Mouse (Mus musculus): ENCODE results near the gene Vmn2r29. TPM values are rescaled to one million over a fixed set of nuclear protein-coding genes. Genes with fewer than 3 reads are reported as not detected.
"Not testable (repeated sequence)": the region's sequence is repeated elsewhere in the genome, so short reads cannot be mapped to it uniquely, and the experiment has no call there.

Vmn2r29 gene
- 1 to 10 TPM; 2.2 to 2.7 TPM for total RNA-seq (2021)

GRCm38 (mm10) chr7:7247228-7247627 lies at the start of gene Vmn2r29:
TSS of gene Vmn2r29 (minus strand) at chr7:7247328.
- not testable (repeated sequence) for DNase-seq

- DNase-seq: peak in 1 of 2 experiments; percentile 26
Observed at GRCm38 (mm10) chr7:7295595-7295994, 48.5 kb upstream of the Vmn2r29 start.

- no peak for DNase-seq
Observed at GRCm38 (mm10) chr7:7281383-7281782, 34.3 kb upstream of the Vmn2r29 start.

- DNase-seq: peak; percentile 86 to 90
Observed at GRCm38 (mm10) chr7:7277966-7278567, 30.9 kb upstream of the Vmn2r29 start, which contains the start of gene Gm45844. TSS of gene Gm45844 (minus strand) at chr7:7278289.

GRCm38 (mm10) chr7:7277556-7277955 lies 30.4 kb upstream of the Vmn2r29 start:
- DNase-seq: not testable (repeated sequence)

GRCm38 (mm10) chr7:7209313-7210151 lies 37.6 kb downstream of the Vmn2r29 start, which contains the start of gene Zfp772:
TSS of gene Zfp772 (minus strand) at chr7:7209998.
- peak; percentile 48 to 55 for DNase-seq

- DNase-seq: peak; percentile 72 to 75
Observed at GRCm38 (mm10) chr7:7188191-7188942, 58.8 kb downstream of the Vmn2r29 start.

- no peak for DNase-seq
Observed at GRCm38 (mm10) chr7:7187417-7188190, 59.5 kb downstream of the Vmn2r29 start.

GRCm38 (mm10) chr7:7185897-7186296 lies 61.2 kb downstream of the Vmn2r29 start:
- DNase-seq: no peak

Other genes starting within 250 kb of the Vmn2r29 start
- 10 to 100 TPM; 12.1 to 15.3 TPM for gene Zfp954, start 125.8 kb downstream of the Vmn2r29 start, total RNA-seq (2021)
- 1 to 10 TPM; 2.9 to 3.8 TPM for gene Zfp773, start 110.6 kb downstream of the Vmn2r29 start, total RNA-seq (2021)
- 1 to 10 TPM; 6.3 to 7.9 TPM for gene Zfp418, start 76.0 kb downstream of the Vmn2r29 start, total RNA-seq (2021)
- gene Zfp772, start 37.3 kb downstream of the Vmn2r29 start, total RNA-seq (2021): 1 to 10 TPM; 8.5 to 9.0 TPM
- gene Gm45844, start 31.0 kb upstream of the Vmn2r29 start, total RNA-seq (2021): 10 to 100 TPM; 11.2 to 14.1 TPM
- 100 to 1,000 TPM; 134 to 135 TPM for gene Clcn4, start 53.5 kb upstream of the Vmn2r29 start, total RNA-seq (2021)
- under 1 TPM in 1 of 2 experiments, not detected in 1; 0.15 TPM for gene Vmn2r30, start 90.3 kb upstream of the Vmn2r29 start, total RNA-seq (2021)
- not detected for gene Gm45783, start 127.2 kb upstream of the Vmn2r29 start, total RNA-seq (2021)
- not detected for gene Vmn2r31, start 152.4 kb upstream of the Vmn2r29 start, total RNA-seq (2021)
- gene Vmn2r32, start 232.7 kb upstream of the Vmn2r29 start, total RNA-seq (2021): not detected